Mouse (Mus musculus) heart, embryonic 11.5 days (tissue): ENCODE data around the gene 1700020A23Rik. TPM values are rescaled to one million over a fixed set of nuclear protein-coding genes. Genes with fewer than 3 reads are reported as not detected.
A peak's percentile ranks its signal among the peaks of the same experiment; 100 is the strongest.
"Not testable (repeated sequence)": the region's sequence is repeated elsewhere in the genome, so short reads cannot be mapped to it uniquely, and the experiment has no call there.

Experiments
- ATAC-seq: fragments of 200-750 bp; cut with Nextera tagmentation; replicated peaks from 2 replicates; pipeline ENCODE4 v1.8.0; 2017; ENCODE audit warnings: moderate library complexity; ENCODE audit not compliant: insufficient number of reproducible peaks, low FRiP score, low TSS enrichment
- H3K27ac ChIP-seq: fragments of 300-500 bp; sonication (generic); 2 replicates; pipeline ENCODE4 v1.5.1; 2014; ENCODE audit warnings: mild to moderate bottlenecking, low read depth, low read length
- H3K27me3 ChIP-seq: fragments of 300-500 bp; sonication (generic); 2 replicates; pipeline ENCODE4 v1.6.1; 2014; ENCODE audit warnings: mild to moderate bottlenecking, low read length, mixed read lengths; ENCODE audit not compliant: control insufficient read depth, insufficient read depth
- H3K36me3 ChIP-seq: fragments of 300-500 bp; sonication (generic); 2 replicates; pipeline ENCODE4 v1.6.1; 2014; ENCODE audit warnings: mild to moderate bottlenecking, low read length, moderate library complexity, mixed read lengths; ENCODE audit not compliant: control insufficient read depth, insufficient read depth
- H3K4me1 ChIP-seq: fragments of 300-500 bp; sonication (generic); 2 replicates; pipeline ENCODE4 v1.6.1; 2014; ENCODE audit warnings: low read length; ENCODE audit not compliant: control insufficient read depth, insufficient read depth
- H3K4me2 ChIP-seq: fragments of 300-500 bp; sonication (generic); 2 replicates; pipeline ENCODE4 v1.6.1; 2014; ENCODE audit warnings: mild to moderate bottlenecking, moderate library complexity
- H3K4me3 ChIP-seq: fragments of 300-500 bp; sonication (generic); 2 replicates; pipeline ENCODE4 v1.5.1; 2014; ENCODE audit warnings: low read depth, low read length
- H3K9ac ChIP-seq: fragments of 300-500 bp; sonication (generic); 2 replicates; pipeline ENCODE4 v1.6.1; 2014; ENCODE audit warnings: mild to moderate bottlenecking, low read depth, low read length, moderate library complexity
- H3K9me3 ChIP-seq: fragments of 300-500 bp; sonication (generic); replicated peaks from 2 replicates; pipeline ENCODE4 v1.6.1; 2016; ENCODE audit warnings: low read length; ENCODE audit not compliant: control insufficient read depth
- WGBS: fragments of 180-500 bp; shearing (Covaris S2); extraction: QIAGEN DNeasy Blood & Tissue Kit; methylation state at CpG from one replicate; pipeline ENCODE4 v1.1.7; 2014; ENCODE audit not compliant: insufficient replicate concordance; 5-methylcytosine and 5-hydroxymethylcytosine counted together
- polyA plus RNA-seq: library from polyadenylated mRNA; unstranded; fragments of >200 nt; fragmentation: Nextera tagmentation; extraction: Ambion mirVana; gene quantifications from 2 replicates; pipeline ENCODE4 v1.2.1, GENCODE M21; 2014

1700020A23Rik gene
- polyA plus RNA-seq = not detected in 2 replicates

DNA sequence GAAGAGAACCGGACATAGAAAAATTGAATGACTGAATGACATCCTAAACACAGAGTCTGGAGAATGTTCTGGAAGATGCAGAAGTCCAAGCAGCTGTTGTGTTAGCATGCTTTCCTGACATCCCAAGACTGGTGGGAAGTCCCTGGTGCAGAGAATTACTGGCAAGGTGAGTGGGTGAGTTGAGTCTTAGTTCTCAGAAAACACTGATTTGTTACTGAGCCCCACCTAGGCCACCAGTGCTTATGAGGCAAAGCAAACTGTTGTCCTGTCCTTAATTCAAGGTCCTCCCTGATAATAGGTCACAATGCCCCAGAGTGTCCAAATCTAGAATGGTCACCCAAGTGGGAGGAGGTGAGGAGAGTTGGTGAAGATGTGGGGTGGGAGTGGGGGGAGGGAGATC, at the start of gene 1700020A23Rik, which contains the start of gene Gm28372:
Gene 1700020A23Rik, plus strand, starts transcription at position 321 of the 400 bp plus-strand sequence.
Gene Gm28372, plus strand, starts transcription at position 301 of the 400 bp plus-strand sequence.
- Histone ChIP-seq H3K4me3 (no peak within 1 kb of the TSS), H3K27ac (no peak within 1 kb of the TSS), H3K36me3 (no peaks in the 10 kb centered on the region), H3K4me1 (no peaks in the 10 kb centered on the region), H3K9ac (no peak within 1 kb of the TSS), H3K9me3 (no peaks in the 10 kb centered on the region), H3K27me3 (peaks cover 3% of the 10 kb centered on the region; the same call in 1 of the 2 replicates), H3K4me2 (no peak within 1 kb of the TSS)
- no peak for ATAC-seq
- WGBS = 75% methylated on average over 1 of the region's 1 CpGs

DNA sequence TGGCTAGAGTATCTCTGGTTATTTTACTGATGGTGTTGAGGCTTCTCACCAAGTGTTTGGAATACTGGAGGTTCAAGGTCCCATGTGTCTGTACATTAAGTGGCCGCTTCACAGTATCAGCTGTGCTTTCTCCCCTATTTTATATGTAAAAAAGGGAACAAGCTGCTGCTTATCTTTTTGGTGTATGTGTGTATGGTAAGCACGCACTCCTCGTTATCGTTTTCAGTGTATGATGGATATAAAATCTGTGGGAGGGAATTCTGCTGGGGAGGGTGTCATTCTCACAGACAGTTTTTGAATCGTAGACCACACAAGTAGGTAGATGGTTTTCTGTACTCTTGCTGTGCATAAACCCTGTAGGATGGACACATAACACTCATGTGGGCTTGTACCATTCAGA, 47.5 kb upstream of the 1700020A23Rik start:
- Histone ChIP-seq H3K9me3 (no peaks in the 10 kb centered on the region), H3K4me3 (no peak overlapping the region), H3K4me1 (no peaks in the 10 kb centered on the region), H3K36me3 (no peaks in the 10 kb centered on the region), H3K27me3 (peaks cover 51% of the 10 kb centered on the region), H3K27ac (no peak overlapping the region), H3K9ac (no peak overlapping the region), H3K4me2 (no peak overlapping the region)
- ATAC-seq = no peak
- 91% methylated on average over 5 of the region's 5 CpGs for WGBS

DNA sequence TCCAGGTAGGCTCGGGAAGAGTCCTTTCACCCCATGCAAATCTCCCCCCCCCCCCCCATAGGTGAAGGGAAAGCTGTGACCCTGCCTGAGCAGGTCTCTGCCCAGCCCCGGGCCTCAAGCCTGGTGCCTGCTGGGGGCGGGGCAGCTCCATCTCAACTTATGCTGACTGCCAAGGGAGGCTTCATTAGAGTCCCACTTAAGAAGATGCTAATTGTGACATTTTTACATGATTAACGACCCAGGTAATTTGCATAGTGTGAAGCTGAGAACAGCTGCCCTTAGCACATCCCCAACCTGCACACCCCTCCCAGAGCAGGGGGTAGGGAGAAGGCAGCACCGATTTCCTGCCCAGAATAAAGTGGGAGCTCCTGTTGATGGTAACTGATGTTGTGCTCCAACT, 46.2 kb upstream of the 1700020A23Rik start:
- H3K4me3 ChIP-seq = no peak overlapping the region
- no peak for ATAC-seq
- 14% methylated on average over 5 of the region's 5 CpGs for WGBS
- H3K9ac ChIP-seq = no peak overlapping the region
- H3K4me2 ChIP-seq = no peak overlapping the region
- H3K9me3 ChIP-seq = no peaks in the 10 kb centered on the region
- H3K4me1 ChIP-seq = no peaks in the 10 kb centered on the region
- no peaks in the 10 kb centered on the region for H3K36me3 ChIP-seq
- peaks cover 64% of the 10 kb centered on the region for H3K27me3 ChIP-seq
- H3K27ac ChIP-seq = no peak overlapping the region

DNA sequence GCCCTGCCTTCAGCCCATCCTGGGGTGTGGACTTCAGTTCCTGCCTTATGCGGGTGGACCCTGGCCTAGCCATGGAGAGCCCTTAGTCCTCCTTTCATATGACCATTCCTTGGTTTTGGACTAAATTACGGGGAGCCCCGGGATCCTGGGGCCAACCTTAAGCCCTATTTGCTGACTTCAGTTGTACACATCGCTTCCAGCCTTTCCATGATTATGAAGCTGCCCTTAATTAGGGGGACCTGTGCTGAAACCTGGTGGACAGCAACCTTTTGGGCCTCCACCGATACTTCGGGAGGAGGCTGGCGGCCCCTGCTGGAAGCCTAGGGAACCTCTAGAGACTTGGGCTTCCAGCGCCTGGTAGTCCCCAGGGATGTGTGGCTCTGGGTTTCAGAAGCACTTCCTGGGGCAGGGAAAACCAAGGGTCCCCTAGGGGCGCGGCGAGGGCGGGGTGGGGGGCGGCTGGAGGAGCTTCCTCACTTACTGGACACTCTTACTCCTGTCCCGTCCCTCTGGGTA, 42.5 kb upstream of the 1700020A23Rik start:
- WGBS = 4% methylated on average over 14 of the region's 14 CpGs
- no peak overlapping the region for H3K4me3 ChIP-seq
- ATAC-seq = no peak

DNA sequence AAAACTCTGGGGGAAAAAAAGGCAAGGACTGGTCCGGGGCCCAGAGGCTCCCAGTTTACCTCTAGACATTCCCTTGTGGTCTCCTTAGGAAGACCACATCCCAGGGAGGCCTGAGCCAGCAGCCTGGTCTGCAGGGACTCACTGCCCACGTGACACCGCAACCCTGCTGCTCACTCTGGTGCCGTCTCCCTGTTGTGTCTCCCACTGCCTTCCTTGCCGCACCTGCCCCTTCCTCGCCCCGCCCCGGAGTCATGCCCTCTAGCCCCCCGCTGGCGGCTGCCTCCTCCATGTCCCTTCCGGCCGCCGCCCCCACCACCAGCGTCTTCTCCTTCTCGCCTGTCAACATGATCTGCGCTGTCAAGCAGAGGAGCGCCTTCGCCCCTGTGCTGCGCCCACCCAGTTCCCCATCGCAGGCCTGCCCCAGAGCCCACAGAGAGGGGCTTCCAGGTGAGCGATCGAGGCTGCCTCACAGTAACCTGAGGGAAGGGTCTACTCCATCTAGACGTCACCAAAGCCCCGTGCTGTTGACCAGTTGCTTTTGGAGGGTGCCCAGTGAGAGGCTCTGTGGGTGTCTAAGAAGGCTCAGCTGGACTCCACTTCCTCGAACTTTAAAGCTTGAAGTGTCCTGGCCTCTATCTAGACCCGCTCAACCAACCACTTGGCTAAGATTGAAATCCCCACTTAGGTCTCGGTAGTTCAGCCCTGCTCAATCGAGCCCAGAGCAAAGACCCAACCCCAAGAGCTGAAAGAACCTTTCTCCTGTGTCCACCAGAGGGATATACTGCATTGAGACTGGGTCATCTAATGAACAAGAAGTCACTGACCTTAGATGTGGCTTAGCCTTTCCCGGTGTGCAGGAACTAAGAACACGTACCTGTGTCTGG, 39.6 kb upstream of the 1700020A23Rik start:
- Histone ChIP-seq H3K9me3 (no peaks in the 10 kb centered on the region), H3K9ac (peak overlapping the region; percentile 72), H3K4me1 (peaks cover 4% of the 10 kb centered on the region), H3K27me3 (peaks cover 38% of the 10 kb centered on the region), H3K4me3 (peak overlapping the region; percentile 55), H3K36me3 (no peaks in the 10 kb centered on the region), H3K27ac (no peak overlapping the region), H3K4me2 (peak overlapping the region; percentile 91)
- WGBS = 4% methylated on average over 30 of the region's 30 CpGs
- ATAC-seq = peak; percentile 60

More for the DNA sequence above, 42.5 kb upstream of the 1700020A23Rik start:
- Histone ChIP-seq H3K9me3 (no peaks in the 10 kb centered on the region), H3K36me3 (no peaks in the 10 kb centered on the region), H3K4me2 (no peak overlapping the region), H3K27me3 (peaks cover 62% of the 10 kb centered on the region), H3K9ac (no peak overlapping the region), H3K27ac (no peak overlapping the region), H3K4me1 (peaks cover 4% of the 10 kb centered on the region)

DNA sequence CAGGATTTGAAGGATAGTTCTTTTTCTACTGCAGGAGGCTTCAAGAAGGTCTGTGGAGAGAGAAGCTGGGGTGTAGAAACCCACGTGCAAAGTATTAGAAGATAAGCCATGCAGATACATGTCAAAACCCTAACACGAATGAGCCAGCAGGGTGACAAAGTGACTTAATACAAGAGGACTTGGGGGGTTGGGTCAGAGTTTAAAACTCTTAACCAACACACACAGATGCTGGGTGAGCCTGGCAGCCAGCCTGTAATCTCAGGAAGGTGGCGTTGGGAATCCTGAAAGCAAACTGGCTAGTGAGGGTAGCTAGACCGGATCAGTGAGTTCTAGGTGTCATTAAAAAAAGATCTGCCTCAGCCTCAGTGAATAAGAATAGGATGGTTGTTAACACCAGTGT, 37.7 kb upstream of the 1700020A23Rik start:
- Histone ChIP-seq H3K27me3 (peaks cover 19% of the 10 kb centered on the region), H3K4me2 (no peak overlapping the region), H3K9ac (no peak overlapping the region), H3K27ac (no peak overlapping the region), H3K4me3 (no peak overlapping the region), H3K36me3 (no peaks in the 10 kb centered on the region), H3K4me1 (peaks cover 4% of the 10 kb centered on the region), H3K9me3 (no peaks in the 10 kb centered on the region)
- WGBS = 58% methylated on average over 4 of the region's 4 CpGs
- ATAC-seq = no peak

DNA sequence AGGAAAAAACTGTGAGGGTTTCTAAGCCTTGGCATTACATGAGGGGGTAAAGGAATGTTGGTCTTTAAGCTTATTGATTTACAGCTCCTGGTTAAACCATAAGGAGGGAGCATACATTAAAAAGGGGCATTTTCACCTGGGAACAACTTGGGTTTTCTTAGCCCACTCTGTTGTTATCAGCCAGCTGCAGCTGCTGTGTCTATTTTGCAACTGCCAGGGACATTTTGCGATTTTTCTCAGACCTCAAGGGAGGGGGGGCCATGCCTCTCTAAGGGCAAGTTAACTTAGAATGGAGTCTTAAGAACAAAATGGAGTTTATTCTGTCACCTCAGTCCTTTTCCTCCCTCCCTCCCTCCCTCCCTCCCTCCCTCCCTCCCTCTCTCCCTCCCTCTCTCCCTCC, 32.0 kb upstream of the 1700020A23Rik start:
- not testable (repeated sequence) for H3K27me3 ChIP-seq, H3K9ac ChIP-seq
- 39% methylated on average over 1 of the region's 1 CpGs for WGBS

DNA sequence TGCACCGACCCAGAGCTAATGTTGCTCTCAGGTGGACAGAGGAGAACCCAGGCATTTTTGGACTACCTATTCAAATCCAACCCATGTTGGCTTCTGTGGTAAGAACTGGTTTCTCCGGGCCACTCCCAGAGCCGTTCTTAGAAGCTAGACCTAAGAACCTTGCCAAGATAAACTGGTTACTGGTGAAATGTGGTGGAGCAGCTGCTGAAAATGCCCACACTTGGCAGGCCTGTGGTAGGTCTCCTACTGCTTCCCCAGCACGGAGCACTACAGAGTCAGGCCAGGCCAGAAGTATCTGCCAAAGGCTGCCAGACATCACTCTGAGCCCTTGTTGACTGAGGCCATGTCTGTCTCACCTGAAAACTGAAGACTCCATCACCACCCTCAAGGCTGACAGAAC, 30.1 kb upstream of the 1700020A23Rik start:
- Histone ChIP-seq H3K4me1 (no peaks in the 10 kb centered on the region), H3K9ac (no peak overlapping the region), H3K27me3 (no peaks in the 10 kb centered on the region), H3K9me3 (no peaks in the 10 kb centered on the region), H3K27ac (no peak overlapping the region), H3K4me3 (no peak overlapping the region), H3K4me2 (no peak overlapping the region), H3K36me3 (no peaks in the 10 kb centered on the region)
- 71% methylated on average over 4 of the region's 4 CpGs for WGBS
- no peak for ATAC-seq

More for the DNA sequence above, 32.0 kb upstream of the 1700020A23Rik start:
- H3K36me3 ChIP-seq, H3K4me2 ChIP-seq, H3K4me3 ChIP-seq, H3K9me3 ChIP-seq, H3K4me1 ChIP-seq, H3K27ac ChIP-seq, ATAC-seq: not testable (repeated sequence)
